Mouse (Mus musculus) testis, adult 2 months (tissue): ENCODE results near the gene Irf2bpl.

Experiments
- CTCF ChIP-seq: fragments of 200-500 bp; IDR thresholded peaks from 2 replicates; pipeline ENCODE4 v1.5.1; 2012; ENCODE audit warnings: low read depth, mild to moderate bottlenecking, inconsistent platforms, low read length, moderate library complexity; ENCODE audit not compliant: control insufficient read depth, insufficient read depth, insufficient replicate concordance
- POLR2A ChIP-seq: fragments of 200-500 bp; IDR thresholded peaks from 2 replicates; pipeline ENCODE4 v1.6.1; 2012; ENCODE audit warnings: low read depth, mild to moderate bottlenecking, inconsistent platforms, low read length, moderate library complexity; ENCODE audit not compliant: control insufficient read depth

DNA sequence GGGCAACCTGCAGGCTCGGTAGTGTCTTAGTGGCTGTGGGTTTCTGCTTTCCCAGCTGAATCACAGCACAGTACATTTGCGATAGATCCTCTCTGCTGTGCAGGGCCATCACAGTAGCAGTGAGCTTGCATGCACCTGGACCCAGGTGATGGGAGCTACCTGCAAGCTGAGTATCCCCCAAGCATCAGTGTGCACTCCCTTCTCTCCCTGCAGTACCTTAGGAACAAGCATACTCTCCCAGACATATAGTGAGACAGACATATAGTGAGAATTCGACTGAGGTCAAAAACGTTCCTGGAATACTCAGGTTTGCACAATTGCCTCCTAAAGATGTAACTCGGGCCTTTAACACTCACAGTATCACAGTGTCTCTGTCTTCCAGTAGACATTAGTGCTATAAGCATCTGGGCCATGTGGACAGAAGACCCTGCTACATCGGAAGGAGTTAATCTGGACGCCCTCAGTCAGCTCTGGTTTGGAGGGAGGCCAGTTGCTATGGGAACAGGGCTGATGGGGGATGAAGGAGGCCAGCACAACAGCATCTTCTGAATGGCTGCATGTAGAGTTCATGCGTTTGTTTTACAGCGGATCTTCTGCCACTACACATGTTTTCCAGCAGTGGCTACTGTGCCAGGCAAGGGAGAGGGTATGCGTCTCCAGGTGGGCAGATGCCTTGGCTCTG, 34.5 kb downstream of the Irf2bpl start:
- TF ChIP-seq POLR2A: no peak
- TF ChIP-seq CTCF: no peak
